Mouse (Mus musculus): ENCODE data around the gene Cep89. TPM values are rescaled to one million over a fixed set of nuclear protein-coding genes. Genes with fewer than 3 reads are reported as not detected.

The Cep89 gene
- polyA plus RNA-seq, 1 experiment from 2014 or later: 32.2 TPM

GRCm38 (mm10) chr7:35379492-35380119 lies 17.2 kb upstream of the Cep89 start:
- ATAC-seq (replicated peaks; ENCODE audit: insufficient number of reproducible peaks, low FRiP score, low TSS enrichment): peak; percentile 49; the same call in 1 of the 2 replicates
- H3K9me3 ChIP-seq (replicated peaks; ENCODE audit: control insufficient read depth, low read length): no peaks in the 10 kb centered on the region
- H3K27me3 ChIP-seq (ENCODE audit: control insufficient read depth, insufficient read depth, low read length): no peaks in the 10 kb centered on the region
- H3K4me2 ChIP-seq: peak overlapping the region; percentile 47
- no peak overlapping the region for H3K27ac ChIP-seq (ENCODE audit: low read depth, low read length)
- 21% methylated on average over 16 of the region's 16 CpGs for WGBS (ENCODE audit: insufficient replicate concordance)
- peaks cover 14% of the 10 kb centered on the region for H3K4me1 ChIP-seq (ENCODE audit: control insufficient read depth, insufficient read depth, low read length)
- H3K9ac ChIP-seq (ENCODE audit: low read depth, low read length): no peak overlapping the region
- no peak overlapping the region for H3K4me3 ChIP-seq (ENCODE audit: low read depth, low read length)
- H3K36me3 ChIP-seq (ENCODE audit: control insufficient read depth, insufficient read depth, low read length): no peaks in the 10 kb centered on the region

- H3K9me3 ChIP-seq (replicated peaks; ENCODE audit: control insufficient read depth, low read length): no peaks in the 10 kb centered on the region
- H3K36me3 ChIP-seq (ENCODE audit: control insufficient read depth, insufficient read depth, low read length): no peaks in the 10 kb centered on the region
- no peak for ATAC-seq (replicated peaks; ENCODE audit: insufficient number of reproducible peaks, low FRiP score, low TSS enrichment)
- H3K4me3 ChIP-seq (ENCODE audit: low read depth, low read length): no peak overlapping the region
- no peaks in the 10 kb centered on the region for H3K27me3 ChIP-seq (ENCODE audit: control insufficient read depth, insufficient read depth, low read length)
- H3K4me2 ChIP-seq: no peak overlapping the region
- H3K27ac ChIP-seq (ENCODE audit: low read depth, low read length): no peak overlapping the region
- H3K4me1 ChIP-seq (ENCODE audit: control insufficient read depth, insufficient read depth, low read length): peaks cover 16% of the 10 kb centered on the region
- 50% methylated on average over 8 of the region's 8 CpGs for WGBS (ENCODE audit: insufficient replicate concordance)
- no peak overlapping the region for H3K9ac ChIP-seq (ENCODE audit: low read depth, low read length)
These were observed 16.5 kb upstream of the Cep89 start for GRCm38 (mm10) chr7:35380351-35380750.

- no peaks in the 10 kb centered on the region for H3K27me3 ChIP-seq (ENCODE audit: control insufficient read depth, insufficient read depth, low read length)
- no peak for ATAC-seq (replicated peaks; ENCODE audit: insufficient number of reproducible peaks, low FRiP score, low TSS enrichment)
- H3K36me3 ChIP-seq (ENCODE audit: control insufficient read depth, insufficient read depth, low read length): no peaks in the 10 kb centered on the region
- peaks cover 17% of the 10 kb centered on the region for H3K4me1 ChIP-seq (ENCODE audit: control insufficient read depth, insufficient read depth, low read length)
- 42% methylated on average over 9 of the region's 16 CpGs for WGBS (ENCODE audit: insufficient replicate concordance)
- H3K9me3 ChIP-seq (replicated peaks; ENCODE audit: control insufficient read depth, low read length): no peaks in the 10 kb centered on the region
- no peak overlapping the region for H3K4me3 ChIP-seq (ENCODE audit: low read depth, low read length)
- no peak overlapping the region for H3K9ac ChIP-seq (ENCODE audit: low read depth, low read length)
- no peak overlapping the region for H3K27ac ChIP-seq (ENCODE audit: low read depth, low read length)
- H3K4me2 ChIP-seq: no peak overlapping the region
These were observed 15.0 kb upstream of the Cep89 start for GRCm38 (mm10) chr7:35381861-35382260.

DNA sequence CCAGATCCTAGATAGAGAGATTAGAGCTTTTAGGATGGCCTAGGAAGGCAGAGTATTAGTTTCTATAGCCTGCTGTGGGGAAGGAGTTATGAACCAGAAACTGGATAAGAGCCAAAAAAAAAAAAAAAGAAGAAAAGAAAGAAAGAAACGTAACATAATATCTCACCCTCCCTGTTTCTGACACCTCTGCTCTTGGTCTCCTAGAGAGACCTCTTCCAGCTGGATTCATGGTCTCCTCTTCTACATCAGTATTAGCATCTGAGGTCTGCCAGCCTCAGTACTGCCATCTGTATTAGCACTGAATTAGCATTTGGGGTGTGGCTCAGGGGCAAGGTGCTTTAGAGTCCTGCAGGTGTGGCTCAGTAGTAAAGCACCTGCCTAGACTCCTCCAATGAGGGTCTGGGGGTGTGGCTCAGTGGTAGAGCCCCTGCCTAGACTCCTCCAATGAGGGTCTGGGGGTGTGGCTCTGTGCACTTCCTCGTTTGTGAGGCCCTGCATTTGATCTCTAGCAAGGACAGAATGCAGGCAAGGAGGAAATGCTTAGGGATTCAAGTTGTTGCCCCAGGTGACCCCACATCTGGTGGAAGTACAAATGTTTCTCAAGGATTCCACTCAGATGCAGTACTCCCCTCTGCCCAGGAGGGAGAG lies 14.0 kb upstream of the Cep89 start:
- H3K27me3 ChIP-seq (ENCODE audit: control insufficient read depth, insufficient read depth, low read length): no peaks in the 10 kb centered on the region
- no peak for ATAC-seq (replicated peaks; ENCODE audit: insufficient number of reproducible peaks, low FRiP score, low TSS enrichment)

GRCm38 (mm10) chr7:35386525-35386952 lies 10.3 kb upstream of the Cep89 start:
- no peak overlapping the region for H3K4me3 ChIP-seq (ENCODE audit: low read depth, low read length)
- 46% methylated on average over 6 of the region's 6 CpGs for WGBS (ENCODE audit: insufficient replicate concordance)
- no peak overlapping the region for H3K9ac ChIP-seq (ENCODE audit: low read depth, low read length)
- H3K27me3 ChIP-seq (ENCODE audit: control insufficient read depth, insufficient read depth, low read length): no peaks in the 10 kb centered on the region
- no peak overlapping the region for H3K4me2 ChIP-seq
- no peaks in the 10 kb centered on the region for H3K36me3 ChIP-seq (ENCODE audit: control insufficient read depth, insufficient read depth, low read length)
- peaks cover 7% of the 10 kb centered on the region; the same call in 1 of the 2 replicates for H3K4me1 ChIP-seq (ENCODE audit: control insufficient read depth, insufficient read depth, low read length)
- no peaks in the 10 kb centered on the region for H3K9me3 ChIP-seq (replicated peaks; ENCODE audit: control insufficient read depth, low read length)
- no peak overlapping the region for H3K27ac ChIP-seq (ENCODE audit: low read depth, low read length)
- peak; percentile 53; the same call in 1 of the 2 replicates for ATAC-seq (replicated peaks; ENCODE audit: insufficient number of reproducible peaks, low FRiP score, low TSS enrichment)

More for the DNA sequence above, 14.0 kb upstream of the Cep89 start:
- Histone ChIP-seq H3K9me3 (replicated peaks; ENCODE audit: control insufficient read depth, low read length) (no peaks in the 10 kb centered on the region), H3K4me1 (ENCODE audit: control insufficient read depth, insufficient read depth, low read length) (peaks cover 20% of the 10 kb centered on the region), H3K9ac (ENCODE audit: low read depth, low read length) (no peak overlapping the region), H3K4me3 (ENCODE audit: low read depth, low read length) (no peak overlapping the region), H3K27ac (ENCODE audit: low read depth, low read length) (no peak overlapping the region), H3K36me3 (ENCODE audit: control insufficient read depth, insufficient read depth, low read length) (no peaks in the 10 kb centered on the region), H3K4me2 (no peak overlapping the region)
- WGBS (ENCODE audit: insufficient replicate concordance): 48% methylated on average over 2 of the region's 2 CpGs

DNA sequence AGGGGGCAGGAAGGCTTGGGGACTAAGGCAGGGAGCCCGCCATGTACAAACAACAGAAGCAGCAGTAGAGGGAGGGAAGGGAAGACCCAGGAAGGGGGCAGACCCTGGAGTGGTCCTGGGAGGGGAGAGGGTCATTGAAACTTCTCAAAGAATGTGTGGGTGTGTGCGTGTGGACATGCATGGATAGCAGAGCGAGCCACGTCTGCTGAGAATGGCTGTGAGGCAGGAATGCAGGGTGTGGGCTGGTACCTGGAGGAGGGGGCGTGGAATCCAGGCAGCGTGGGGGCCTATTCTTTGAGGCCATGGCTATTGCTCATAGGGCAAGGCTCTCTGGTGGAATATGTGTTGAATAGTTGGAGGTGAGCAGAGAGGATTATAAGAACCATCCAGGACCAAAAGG lies 8.1 kb upstream of the Cep89 start:
- H3K4me3 ChIP-seq (ENCODE audit: low read depth, low read length): no peak overlapping the region
- peaks cover 7% of the 10 kb centered on the region; the same call in 1 of the 2 replicates for H3K4me1 ChIP-seq (ENCODE audit: control insufficient read depth, insufficient read depth, low read length)
- peaks cover 3% of the 10 kb centered on the region for H3K36me3 ChIP-seq (ENCODE audit: control insufficient read depth, insufficient read depth, low read length)
- no peak overlapping the region for H3K9ac ChIP-seq (ENCODE audit: low read depth, low read length)
- H3K9me3 ChIP-seq (replicated peaks; ENCODE audit: control insufficient read depth, low read length): no peaks in the 10 kb centered on the region
- no peak overlapping the region; the same call in 1 of the 2 replicates for H3K27ac ChIP-seq (ENCODE audit: low read depth, low read length)
- 65% methylated on average over 6 of the region's 6 CpGs for WGBS (ENCODE audit: insufficient replicate concordance)
- peak; percentile 21; the same call in 1 of the 2 replicates for ATAC-seq (replicated peaks; ENCODE audit: insufficient number of reproducible peaks, low FRiP score, low TSS enrichment)
- no peak overlapping the region for H3K4me2 ChIP-seq
- H3K27me3 ChIP-seq (ENCODE audit: control insufficient read depth, insufficient read depth, low read length): no peaks in the 10 kb centered on the region

GRCm38 (mm10) chr7:35392935-35393334 lies 3.9 kb upstream of the Cep89 start:
- H3K4me1 ChIP-seq (ENCODE audit: control insufficient read depth, insufficient read depth, low read length): peaks cover 11% of the 10 kb centered on the region
- no peak overlapping the region for H3K27ac ChIP-seq (ENCODE audit: low read depth, low read length)
- no peak overlapping the region for H3K4me2 ChIP-seq
- ATAC-seq (replicated peaks; ENCODE audit: insufficient number of reproducible peaks, low FRiP score, low TSS enrichment): no peak
- no peaks in the 10 kb centered on the region for H3K9me3 ChIP-seq (replicated peaks; ENCODE audit: control insufficient read depth, low read length)
- no peaks in the 10 kb centered on the region for H3K27me3 ChIP-seq (ENCODE audit: control insufficient read depth, insufficient read depth, low read length)
- WGBS (ENCODE audit: insufficient replicate concordance): 61% methylated on average over 5 of the region's 5 CpGs
- no peak overlapping the region for H3K9ac ChIP-seq (ENCODE audit: low read depth, low read length)
- peaks cover 3% of the 10 kb centered on the region for H3K36me3 ChIP-seq (ENCODE audit: control insufficient read depth, insufficient read depth, low read length)
- no peak overlapping the region for H3K4me3 ChIP-seq (ENCODE audit: low read depth, low read length)

GRCm38 (mm10) chr7:35395734-35396456 lies 940 bp upstream of the Cep89 start:
- Histone ChIP-seq H3K9me3 (replicated peaks; ENCODE audit: control insufficient read depth, low read length) (no peaks in the 10 kb centered on the region), H3K9ac (ENCODE audit: low read depth, low read length) (peak overlapping the region; percentile 66), H3K27me3 (ENCODE audit: control insufficient read depth, insufficient read depth, low read length) (no peaks in the 10 kb centered on the region), H3K4me2 (peak overlapping the region; percentile 72), H3K4me3 (ENCODE audit: low read depth, low read length) (peak overlapping the region; percentile 63), H3K36me3 (ENCODE audit: control insufficient read depth, insufficient read depth, low read length) (peaks cover 10% of the 10 kb centered on the region), H3K27ac (ENCODE audit: low read depth, low read length) (no peak overlapping the region), H3K4me1 (ENCODE audit: control insufficient read depth, insufficient read depth, low read length) (peaks cover 12% of the 10 kb centered on the region)
- ATAC-seq (replicated peaks; ENCODE audit: insufficient number of reproducible peaks, low FRiP score, low TSS enrichment): 0 out of 2 replicates have a peak, but pooled peaks have one; percentile 20
- WGBS (ENCODE audit: insufficient replicate concordance): 11% methylated on average over 17 of the region's 17 CpGs
